In genomic region chr14:57105111-57105510, GRCm38 (mm10) we compare ENCODE assay signal across 12 mouse cellular contexts. TPM values are rescaled to one million over a fixed set of nuclear protein-coding genes. Genes with fewer than 3 reads are reported as not detected.
DNase-seq lines count a peak whose midpoint lies in the region; ATAC-seq lines count a peak whose summit lies in the region.
"Had no signal": no experiment of that assay in that cellular context is flagged by ENCODE, and none has a peak within 500 bp of the region (broad histone marks: within the 10 kb centered on the region; RNA-seq: fewer than 3 reads in every experiment).

No protein-coding gene starts in this region.

- peaks cover 0 to 4% of the 10 kb centered on the region in 2 experiments; a peak in 1 of 4 replicates for H3K4me1 ChIP-seq in heart, embryonic 14.5 days (ENCODE audit: control insufficient read depth in 2 of 2, insufficient read depth in 2 of 2, low read length in 2 of 2)
- H3K4me1 ChIP-seq in embryonic facial prominence, embryonic 14.5 days (ENCODE audit: control insufficient read depth, insufficient read depth, low read length) = no peaks in the 10 kb centered on the region
- peaks cover 5% of the 10 kb centered on the region; the same call in 1 of the 2 replicates for H3K4me1 ChIP-seq in intestine, embryonic 16.5 days (ENCODE audit: control insufficient read depth, insufficient read depth, low read length)
- peaks cover 11% of the 10 kb centered on the region for H3K4me1 ChIP-seq in midbrain, embryonic 16.5 days (ENCODE audit: control insufficient read depth, insufficient read depth, low read length)

- no peak overlapping the region for H3K9ac ChIP-seq in heart, embryonic 14.5 days (ENCODE audit: low read length)
- H3K9ac ChIP-seq in embryonic facial prominence, embryonic 14.5 days (ENCODE audit: low read depth, low read length) = no peak overlapping the region
- H3K9ac ChIP-seq in intestine, embryonic 16.5 days (ENCODE audit: low read depth, low read length) = no peak overlapping the region
- H3K9ac ChIP-seq in midbrain, embryonic 16.5 days (ENCODE audit: low read depth, low read length) = no peak overlapping the region

- peaks cover 73% of the 10 kb centered on the region for H3K27me3 ChIP-seq in heart, embryonic 14.5 days (ENCODE audit: control insufficient read depth, insufficient read depth, low read length)
- peaks cover 69% of the 10 kb centered on the region for H3K27me3 ChIP-seq in embryonic facial prominence, embryonic 14.5 days (replicated peaks; ENCODE audit: control insufficient read depth, insufficient read depth, low read length)
- peaks cover 32% of the 10 kb centered on the region for H3K27me3 ChIP-seq in intestine, embryonic 16.5 days (replicated peaks; ENCODE audit: control insufficient read depth, insufficient read depth, low read length)
- H3K27me3 ChIP-seq in midbrain, embryonic 16.5 days (ENCODE audit: control insufficient read depth, insufficient read depth, low read depth, low read length) = peaks cover 59% of the 10 kb centered on the region

- peak overlapping the region; percentile 100 for H3K4me2 ChIP-seq in heart, embryonic 14.5 days (ENCODE audit: low read length)
- H3K4me2 ChIP-seq in embryonic facial prominence, embryonic 14.5 days (ENCODE audit: low read depth, low read length) = peak overlapping the region; percentile 100
- H3K4me2 ChIP-seq in intestine, embryonic 16.5 days (ENCODE audit: low read depth, low read length) = peak overlapping the region; percentile 99
- H3K4me2 ChIP-seq in midbrain, embryonic 16.5 days (ENCODE audit: low read length) = peak overlapping the region; percentile 100

- no peak for ATAC-seq in heart, embryonic 14.5 days (ENCODE audit: insufficient number of reproducible peaks, insufficient read depth, low FRiP score, low read depth)
- no peak for ATAC-seq in embryonic facial prominence, embryonic 14.5 days (ENCODE audit: low read depth)
- ATAC-seq in intestine, embryonic 16.5 days = peak; percentile 8; the same call in 1 of the 2 replicates
- ATAC-seq in midbrain, embryonic 16.5 days = 0 out of 2 replicates have a peak, but pooled peaks have one; percentile 13

- peak overlapping the region in 1 of 2 experiments; percentile 72; a peak in 2 of 4 replicates for H3K4me3 ChIP-seq in heart, embryonic 14.5 days (ENCODE audit: control insufficient read depth in 1 of 2, insufficient read depth in 1 of 2, low read depth in 1 of 2, low read length in 2 of 2)
- H3K4me3 ChIP-seq in embryonic facial prominence, embryonic 14.5 days (ENCODE audit: low read depth, low read length) = peak overlapping the region; percentile 66
- peak overlapping the region; percentile 70 for H3K4me3 ChIP-seq in intestine, embryonic 16.5 days (ENCODE audit: low read length)
- peak overlapping the region; percentile 70; the same call in 1 of the 2 replicates for H3K4me3 ChIP-seq in midbrain, embryonic 16.5 days (ENCODE audit: low read depth, low read length)

- no peak overlapping the region for H3K27ac ChIP-seq in heart, embryonic 14.5 days (replicated peaks in 1 of 2; ENCODE audit: control insufficient read depth in 1 of 2, insufficient read depth in 1 of 2, low read depth in 2 of 2, low read length in 2 of 2)
- H3K27ac ChIP-seq in embryonic facial prominence, embryonic 14.5 days (replicated peaks; ENCODE audit: low read depth, low read length) = no peak overlapping the region
- no peak overlapping the region for H3K27ac ChIP-seq in intestine, embryonic 16.5 days (ENCODE audit: low read length)
- no peak overlapping the region for H3K27ac ChIP-seq in midbrain, embryonic 16.5 days (ENCODE audit: low read length)
- H3K27ac ChIP-seq: macrophage had no signal

- WGBS in heart, embryonic 14.5 days = 13% methylated on average over 14 of the region's 14 CpGs
- WGBS in embryonic facial prominence, embryonic 14.5 days = 12% methylated on average over 14 of the region's 14 CpGs
- WGBS in intestine, embryonic 16.5 days = 23% methylated on average over 14 of the region's 14 CpGs
- WGBS in midbrain, embryonic 16.5 days = 8% methylated on average over 14 of the region's 14 CpGs

- no peak for DNase-seq in heart, postnatal 4 days
- DNase-seq in embryonic facial prominence, embryonic 14.5 days (ENCODE audit: low spot score) = no peak
- DNase-seq in urinary bladder, adult 18-20 months (ENCODE audit: low spot score in 2 of 2) = no peak
- no peak for DNase-seq in left cerebral cortex, adult 18-20 months (ENCODE audit: low spot score in 2 of 2)
- DNase-seq in gastrocnemius, postnatal 25 days = no peak
- DNase-seq: cerebellum, adult 8-10 months had no signal

- H3K9me3 ChIP-seq in heart, embryonic 14.5 days (ENCODE audit: control insufficient read depth, low read length) = no peaks in the 10 kb centered on the region
- H3K9me3 ChIP-seq in embryonic facial prominence, embryonic 14.5 days (ENCODE audit: control insufficient read depth, low read length) = no peaks in the 10 kb centered on the region
- H3K9me3 ChIP-seq in intestine, embryonic 16.5 days (ENCODE audit: control insufficient read depth, low read length) = no peaks in the 10 kb centered on the region
- no peaks in the 10 kb centered on the region for H3K9me3 ChIP-seq in midbrain, embryonic 16.5 days (replicated peaks; ENCODE audit: control insufficient read depth, low read length, poor library complexity, severe bottlenecking)

- H3K36me3 ChIP-seq in heart, embryonic 14.5 days (ENCODE audit: control insufficient read depth, insufficient read depth, low read length) = no peaks in the 10 kb centered on the region
- H3K36me3 ChIP-seq in embryonic facial prominence, embryonic 14.5 days (ENCODE audit: control insufficient read depth, insufficient read depth, low read length) = no peaks in the 10 kb centered on the region
- H3K36me3 ChIP-seq in intestine, embryonic 16.5 days (ENCODE audit: control insufficient read depth, insufficient read depth, low read length) = no peaks in the 10 kb centered on the region
- H3K36me3 ChIP-seq in midbrain, embryonic 16.5 days (ENCODE audit: control insufficient read depth, insufficient read depth, low read length) = no peaks in the 10 kb centered on the region

RNA-seq across cellular contexts. Expression of gene Gjb2, which starts 0.6 kb away (rescaled TPM):
- polyA plus RNA-seq in heart, embryonic 14.5 days (2014; fragmentation: Nextera tagmentation; extraction: Ambion mirVana) = 0.08 TPM in 1 of 2 replicates, not detected in the other
- total RNA-seq in heart, postnatal 4 days (2021) = under 1 TPM in 1 of 2 experiments, not detected in 1; 0.14 TPM
- polyA plus RNA-seq in embryonic facial prominence, embryonic 14.5 days (2014; fragmentation: Nextera tagmentation; extraction: Ambion mirVana) = 30.5 and 47.2 TPM in 2 replicates
- 8.3 and 9.0 TPM in 2 replicates for polyA plus RNA-seq in intestine, embryonic 16.5 days (2015; fragmentation: Nextera tagmentation; extraction: Ambion mirVana)
- polyA plus RNA-seq in midbrain, embryonic 16.5 days (2015; fragmentation: Nextera tagmentation; extraction: Ambion mirVana) = 10.4 and 11.0 TPM in 2 replicates
- 10 to 100 TPM; 13.2 to 13.3 TPM for total RNA-seq in left cerebral cortex, adult 18-20 months (2021)
- total RNA-seq in gastrocnemius, postnatal 25 days (2021) = under 1 TPM; 0.13 to 0.43 TPM
- total RNA-seq: granulocyte monocyte progenitor cell, adult 5-6 weeks had no signal
- polyA plus RNA-seq: C2C12, macrophage had no signal

RNA-seq across cellular contexts. Expression of gene Gm4491, which starts 10.6 kb away (rescaled TPM):
- not detected in 2 replicates for polyA plus RNA-seq in heart, embryonic 14.5 days (2014; fragmentation: Nextera tagmentation; extraction: Ambion mirVana)
- not detected for total RNA-seq in heart, postnatal 4 days (2021)
- polyA plus RNA-seq in embryonic facial prominence, embryonic 14.5 days (2014; fragmentation: Nextera tagmentation; extraction: Ambion mirVana) = not detected in 2 replicates
- not detected in 2 replicates for polyA plus RNA-seq in intestine, embryonic 16.5 days (2015; fragmentation: Nextera tagmentation; extraction: Ambion mirVana)
- not detected in 2 replicates for polyA plus RNA-seq in midbrain, embryonic 16.5 days (2015; fragmentation: Nextera tagmentation; extraction: Ambion mirVana)
- total RNA-seq in left cerebral cortex, adult 18-20 months (2021) = 1 to 10 TPM in 1 of 2 experiments, under 1 TPM in 1; 0.72 to 1.0 TPM
- total RNA-seq in gastrocnemius, postnatal 25 days (2021) = not detected
- total RNA-seq: granulocyte monocyte progenitor cell, adult 5-6 weeks had no signal
- polyA plus RNA-seq: C2C12, macrophage had no signal

RNA-seq across cellular contexts. Expression of gene Gjb6, which starts 28.3 kb away (rescaled TPM):
- polyA plus RNA-seq in heart, embryonic 14.5 days (2014; fragmentation: Nextera tagmentation; extraction: Ambion mirVana) = not detected in 2 replicates
- total RNA-seq in heart, postnatal 4 days (2021) = not detected
- polyA plus RNA-seq in embryonic facial prominence, embryonic 14.5 days (2014; fragmentation: Nextera tagmentation; extraction: Ambion mirVana) = 19.5 and 27.6 TPM in 2 replicates
- 0.10 and 0.20 TPM in 2 replicates for polyA plus RNA-seq in intestine, embryonic 16.5 days (2015; fragmentation: Nextera tagmentation; extraction: Ambion mirVana)
- polyA plus RNA-seq in midbrain, embryonic 16.5 days (2015; fragmentation: Nextera tagmentation; extraction: Ambion mirVana) = 15.3 and 16.0 TPM in 2 replicates
- 10 to 100 TPM; 95.6 to 97.5 TPM for total RNA-seq in left cerebral cortex, adult 18-20 months (2021)
- total RNA-seq in gastrocnemius, postnatal 25 days (2021) = under 1 TPM in 1 of 2 experiments, not detected in 1; 0.13 TPM
- total RNA-seq: granulocyte monocyte progenitor cell, adult 5-6 weeks had no signal
- polyA plus RNA-seq: C2C12, macrophage had no signal

RNA-seq across cellular contexts. Expression of gene Gja3, which starts 47.2 kb away (rescaled TPM):
- 34.1 and 37.6 TPM in 2 replicates for polyA plus RNA-seq in heart, embryonic 14.5 days (2014; fragmentation: Nextera tagmentation; extraction: Ambion mirVana)
- 10 to 100 TPM; 33.4 to 39.4 TPM for total RNA-seq in heart, postnatal 4 days (2021)
- 9.7 and 15.7 TPM in 2 replicates for polyA plus RNA-seq in embryonic facial prominence, embryonic 14.5 days (2014; fragmentation: Nextera tagmentation; extraction: Ambion mirVana)
- polyA plus RNA-seq in intestine, embryonic 16.5 days (2015; fragmentation: Nextera tagmentation; extraction: Ambion mirVana) = 0.13 and 0.26 TPM in 2 replicates
- 0.21 and 0.61 TPM in 2 replicates for polyA plus RNA-seq in midbrain, embryonic 16.5 days (2015; fragmentation: Nextera tagmentation; extraction: Ambion mirVana)
- total RNA-seq in left cerebral cortex, adult 18-20 months (2021) = under 1 TPM; 0.12 to 0.26 TPM
- under 1 TPM; 0.13 to 0.23 TPM for total RNA-seq in gastrocnemius, postnatal 25 days (2021)
- total RNA-seq: granulocyte monocyte progenitor cell, adult 5-6 weeks had no signal
- polyA plus RNA-seq: macrophage had no signal

Comparison
In these comparisons a context has a peak if more than half of its experiments do, and no peak if none do; other contexts are left out.
1. ATAC-seq: peak in intestine, embryonic 16.5 days (single experiment) and midbrain, embryonic 16.5 days (single experiment); none in heart, embryonic 14.5 days (single experiment) and embryonic facial prominence, embryonic 14.5 days (single experiment).
2. RNA of gene Gjb6, which starts 28.3 kb away (polyA plus RNA-seq): 19.5 to 27.6 TPM in embryonic facial prominence, embryonic 14.5 days and 15.3 to 16.0 TPM in midbrain, embryonic 16.5 days; 0.10 to 0.20 TPM in intestine, embryonic 16.5 days and not detected in heart, embryonic 14.5 days; every median in the first group is over 10 times any median in the second.
3. Peak in every context shown above with its lines, with median percentiles within 50 percentile points of each other: H3K4me2 ChIP-seq.